Mouse (Mus musculus) adrenal gland, postnatal 25 days (tissue): ENCODE data around the gene Chga. TPM values are rescaled to one million over a fixed set of nuclear protein-coding genes. Genes with fewer than 3 reads are reported as not detected.

Source experiments
- DNase-seq: peaks from one replicate; pipeline ENCODE4 v3.0.0; 2021; ENCODE audit warnings: mixed read lengths
- total RNA-seq: library from RNA; stranded (reverse); gene quantifications from 2 replicates; pipeline ENCODE4 v1.2.3, GENCODE M21; 2021

Chga gene
- total RNA-seq, 1 experiment from 2014 or later = 1,988 TPM

DNA sequence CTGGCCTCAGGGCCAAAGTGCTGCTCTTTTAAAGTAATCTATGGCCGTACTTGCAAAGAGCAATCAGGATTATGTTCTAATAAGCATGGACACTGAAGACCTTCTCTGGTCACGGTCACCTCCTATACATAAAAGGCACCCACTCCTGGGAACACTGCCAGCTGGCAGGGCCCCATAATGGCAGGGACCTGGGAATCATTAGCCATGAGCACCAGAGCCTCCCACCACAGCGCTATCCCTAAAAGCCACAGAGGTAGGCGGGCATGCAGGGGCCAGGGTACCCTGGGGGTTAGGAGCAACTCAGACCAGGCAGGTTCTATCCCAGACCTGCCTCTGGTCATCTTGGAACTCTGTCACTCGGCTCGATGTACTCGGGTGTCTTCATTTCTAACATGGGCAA is 45.0 kb downstream of the Chga start:
- no peak for DNase-seq

DNA sequence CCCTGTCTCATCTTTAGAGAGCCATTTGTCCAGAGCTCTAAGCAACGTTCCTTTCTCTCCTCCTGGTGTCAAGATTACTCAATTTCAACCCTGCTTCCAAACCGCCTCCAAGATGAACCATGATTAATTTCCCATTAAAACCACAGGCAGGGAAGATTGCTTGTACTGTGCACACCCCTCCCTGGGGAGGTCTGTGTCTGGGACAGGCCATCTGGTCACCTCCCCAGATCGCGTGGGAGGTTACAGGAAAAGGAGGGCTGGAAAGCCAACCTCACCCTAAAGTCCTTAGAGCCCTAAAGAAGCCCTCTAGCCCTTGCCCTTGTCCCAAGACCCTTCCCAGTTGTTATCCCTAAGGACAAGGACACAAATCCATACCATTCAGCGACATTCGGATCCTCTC is 45.6 kb downstream of the Chga start:
- no peak for DNase-seq

DNA sequence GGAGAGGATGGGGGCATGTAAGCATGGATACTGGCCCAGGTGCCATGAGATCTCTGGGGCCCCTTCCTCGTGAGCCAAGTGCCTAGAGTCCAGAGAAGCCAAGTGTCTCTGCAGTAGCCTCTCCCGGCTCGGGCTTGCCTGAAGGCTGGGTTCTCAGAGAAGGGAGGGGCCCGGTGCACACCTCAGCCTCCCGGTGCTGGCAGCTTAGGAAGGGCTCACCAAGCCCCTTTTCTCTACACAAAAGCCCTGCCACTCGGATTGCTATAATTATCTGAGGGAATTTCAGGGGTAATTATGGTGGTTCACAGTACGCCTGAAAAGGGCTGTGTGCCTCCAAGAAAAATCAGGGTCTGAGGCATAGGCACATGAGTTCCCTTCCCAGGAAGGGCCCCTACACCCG is 47.1 kb downstream of the Chga start:
- DNase-seq = no peak

DNA sequence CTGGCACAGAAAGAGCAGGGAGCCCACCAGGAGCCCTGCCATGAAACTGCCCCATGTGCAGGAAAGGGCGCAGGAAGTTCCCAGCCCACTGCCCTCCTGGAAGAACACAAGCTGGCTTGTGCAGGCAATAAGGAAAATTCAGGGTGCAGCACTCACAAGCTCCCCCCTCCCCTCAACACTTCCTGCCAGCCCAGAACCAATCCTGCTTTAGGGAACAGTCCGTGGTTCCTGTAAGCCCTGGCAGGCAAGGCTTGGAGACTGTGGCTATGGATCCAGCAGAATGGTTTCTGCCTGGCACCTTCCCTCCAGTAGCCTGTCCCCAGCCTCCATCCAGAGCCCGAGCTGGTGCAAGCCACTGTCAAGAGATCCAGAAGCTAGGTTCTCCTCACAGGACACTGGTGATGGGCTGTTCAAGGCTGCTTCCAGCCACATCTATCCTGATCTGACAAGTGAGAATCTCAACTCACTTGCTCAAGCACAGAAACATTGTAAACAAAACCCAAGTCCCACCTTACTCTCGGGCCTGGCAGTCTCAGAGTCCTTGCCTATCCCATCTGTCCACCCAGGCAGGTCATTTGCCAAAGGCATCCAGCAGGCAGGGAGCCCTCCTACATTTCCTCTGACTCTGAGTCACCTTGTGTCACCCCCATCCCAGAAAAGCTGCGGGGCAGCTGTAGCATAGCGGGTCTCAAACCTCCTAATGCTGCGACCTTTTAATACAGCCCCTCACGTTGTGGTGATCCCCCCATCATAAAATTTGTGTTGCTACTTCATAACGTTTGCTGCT is 47.7 kb downstream of the Chga start:
- no peak for DNase-seq

DNA sequence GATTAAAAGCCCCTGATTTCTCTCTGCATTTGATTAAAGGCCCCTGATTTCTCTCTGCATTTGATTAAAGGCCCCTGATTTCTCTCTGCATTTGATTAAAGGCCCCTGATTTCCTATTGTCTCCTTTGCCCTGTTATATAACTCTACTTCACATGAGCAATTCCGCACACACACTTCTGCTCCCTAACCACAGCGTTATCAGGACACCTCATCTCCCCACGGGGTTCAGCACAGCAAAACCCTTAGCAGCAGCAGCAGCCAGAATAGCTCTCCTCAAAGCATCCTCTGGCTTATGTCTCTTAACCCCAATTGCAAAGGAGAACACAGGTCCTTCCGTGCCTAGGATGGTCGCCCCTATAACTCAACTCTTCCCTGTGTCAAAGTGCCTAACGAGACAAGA is 50.8 kb downstream of the Chga start:
- DNase-seq = no peak

DNA sequence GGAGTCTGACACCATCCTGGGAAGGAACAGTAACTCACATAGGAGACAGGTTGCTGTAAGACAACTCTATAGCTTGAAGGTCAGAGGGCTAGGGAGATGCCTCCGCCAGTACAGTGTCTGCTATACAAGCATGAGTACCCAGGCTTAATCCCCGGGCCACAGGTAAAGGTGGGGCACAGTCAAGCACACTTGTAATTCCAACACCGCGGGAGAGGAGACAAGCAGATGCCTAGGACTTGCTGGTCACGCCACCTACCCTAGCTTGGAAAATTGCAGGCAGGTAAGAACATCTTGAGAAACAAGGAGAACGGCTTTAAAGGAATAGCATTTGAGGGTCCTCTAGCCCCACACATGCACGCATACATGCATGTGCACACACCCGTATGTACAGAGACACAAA is 52.3 kb downstream of the Chga start:
- DNase-seq = no peak

DNA sequence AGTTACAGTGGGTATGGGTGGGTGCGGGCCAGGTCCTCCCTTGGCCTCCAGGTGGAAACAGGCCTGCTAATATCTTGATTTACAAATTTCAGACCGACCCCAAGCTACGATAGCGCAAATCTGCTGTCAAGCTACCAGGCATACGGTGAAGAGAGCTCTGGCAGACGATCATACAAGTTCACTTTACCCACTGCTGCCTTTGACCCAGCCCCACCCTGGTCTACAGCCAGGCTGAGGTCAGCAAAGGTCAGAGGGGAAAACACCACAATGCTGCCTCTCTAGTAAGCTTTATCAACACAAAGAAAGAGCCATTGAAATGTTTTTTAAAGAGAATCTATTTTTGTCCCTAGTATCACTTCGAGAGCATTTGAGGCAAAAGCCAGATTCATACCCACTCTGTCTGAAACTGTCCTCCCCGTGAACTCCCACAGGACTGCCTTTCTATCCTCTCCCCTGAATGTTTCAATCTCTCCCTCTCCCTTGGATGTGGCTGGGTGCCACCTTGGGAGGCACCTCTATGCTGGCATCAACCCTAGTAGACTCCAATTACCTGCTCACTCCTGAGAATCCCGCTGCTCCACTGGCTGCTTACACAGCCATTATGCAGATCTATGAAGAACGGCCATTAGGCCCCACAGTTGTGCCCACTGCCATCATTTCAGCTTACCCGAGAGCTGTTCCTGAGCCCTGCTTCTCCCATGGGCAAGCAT is 53.2 kb downstream of the Chga start:
- no peak for DNase-seq

DNA sequence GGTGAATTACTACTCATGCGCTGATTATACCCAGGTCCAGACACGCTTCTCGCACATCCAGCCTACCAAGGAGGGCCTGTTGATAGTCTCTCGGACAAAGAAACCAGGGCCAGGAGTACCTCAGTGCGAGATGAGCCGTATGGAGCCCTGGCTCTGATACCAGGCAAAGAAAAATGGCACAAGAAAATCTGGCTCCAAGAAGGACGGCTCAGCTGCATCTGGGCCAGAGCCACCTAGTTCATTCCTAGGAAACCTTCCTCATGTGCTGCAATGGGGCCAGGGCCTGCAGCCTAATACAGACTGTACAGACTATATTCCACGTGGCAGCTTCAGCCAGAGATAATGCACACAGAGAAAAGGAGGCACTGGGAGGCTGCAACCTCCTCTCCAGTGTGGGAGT is 56.2 kb downstream of the Chga start:
- no peak for DNase-seq

DNA sequence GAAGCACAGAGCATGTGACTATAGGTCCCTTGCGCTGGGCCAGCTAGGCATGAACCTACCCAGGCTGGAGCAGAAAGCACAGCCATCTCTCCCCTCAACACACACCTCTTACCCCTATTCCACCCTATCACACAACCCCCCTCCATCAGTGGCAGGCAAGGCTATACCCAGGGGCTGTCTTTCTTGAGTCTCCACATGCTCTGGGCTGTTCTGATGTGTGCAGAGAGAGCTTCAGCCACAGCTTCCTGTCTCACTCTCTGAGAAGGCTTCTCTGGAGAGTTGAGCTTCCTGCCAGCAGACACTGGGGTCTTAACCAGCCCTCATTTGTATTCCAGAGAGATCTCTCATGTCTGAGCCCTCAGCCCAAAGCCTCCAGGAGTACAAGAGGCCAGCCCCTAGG is 57.7 kb downstream of the Chga start:
- DNase-seq = no peak

DNA sequence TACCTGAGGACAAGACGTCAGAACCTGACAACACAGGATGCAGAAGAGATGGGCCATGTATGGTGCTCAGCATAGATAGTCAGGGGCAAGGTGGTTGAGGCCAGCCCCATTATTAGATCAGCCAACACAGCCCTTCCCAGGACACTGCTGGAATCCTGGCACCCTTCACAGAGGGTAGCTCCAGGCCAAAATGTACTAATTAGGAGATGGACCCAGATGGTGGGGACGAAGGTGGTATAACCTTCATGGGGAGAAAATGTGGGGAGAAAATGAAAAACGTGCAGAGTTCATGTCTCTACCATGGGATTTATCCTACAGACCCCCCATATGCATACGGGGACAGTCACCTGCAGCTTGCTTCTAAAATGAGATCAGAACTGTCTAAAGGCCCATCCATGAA is 58.6 kb downstream of the Chga start:
- no peak for DNase-seq

Other genes starting within 250 kb of the Chga start
- 110 and 136 TPM in 2 replicates for gene Lgmn, start 115.2 kb upstream of the Chga start, total RNA-seq
- gene Golga5, start 85.8 kb upstream of the Chga start, total RNA-seq = 44.1 and 51.4 TPM in 2 replicates
- 43.3 and 47.7 TPM in 2 replicates for gene Itpk1, start 150.0 kb downstream of the Chga start, total RNA-seq
- gene Moap1, start 188.7 kb downstream of the Chga start, total RNA-seq = 9.6 and 10.2 TPM in 2 replicates
- gene Tmem251, start 188.8 kb downstream of the Chga start, total RNA-seq = 5.5 and 7.6 TPM in 2 replicates
- not detected in 2 replicates for gene Gm28051, start 202.8 kb downstream of the Chga start, total RNA-seq
- gene Gon7, start 202.8 kb downstream of the Chga start, total RNA-seq = 14.7 and 22.7 TPM in 2 replicates
- 34.5 and 36.1 TPM in 2 replicates for gene Ubr7, start 203.0 kb downstream of the Chga start, total RNA-seq
- 6.3 and 6.4 TPM in 2 replicates for gene Gm20604, start 203.7 kb downstream of the Chga start, total RNA-seq